Mouse (Mus musculus): ENCODE measurements at regions not wholly inside any gene's neighbourhood (a gene's known extent, or its start where the extent isn't known, plus 50 kb on each side); places are given as distances from the start of the nearest gene placed in this dataset.

GRCm38 (mm10) chr5:75481595-75481994 is 93.1 kb upstream of the Kit start:
- TF ChIP-seq CTCF (IDR thresholded peaks at IDR 0.05; ENCODE audit: borderline replicate concordance, extremely low read depth, insufficient read depth, insufficient read length) (no peak), POLR2A (IDR thresholded peaks at IDR 0.05; ENCODE audit: borderline replicate concordance, extremely low read depth, insufficient read depth, insufficient read length, poor library complexity, severe bottlenecking) (no peak)

All from brain, embryonic 14.5 days (tissue).